Mouse (Mus musculus) stomach, embryonic 14.5 days (tissue): Measurements from ENCODE around the gene Uvrag. TPM values are rescaled to one million over a fixed set of nuclear protein-coding genes. Genes with fewer than 3 reads are reported as not detected.

Experiments
- ATAC-seq: fragments of 200-750 bp; cut with Nextera tagmentation; 2 replicates; pipeline ENCODE4 v1.8.0; 2017; ENCODE audit warnings: low read depth, moderate TSS enrichment; ENCODE audit not compliant: insufficient number of reproducible peaks, insufficient read depth, low FRiP score
- H3K27ac ChIP-seq: fragments of 300-500 bp; sonication (generic); 2 replicates; pipeline ENCODE4 v1.5.1; 2014; ENCODE audit warnings: mild to moderate bottlenecking, low read length, moderate library complexity, mixed read lengths
- H3K27me3 ChIP-seq: fragments of 300-500 bp; sonication (generic); 2 replicates; pipeline ENCODE4 v1.6.1; 2014; ENCODE audit warnings: low read length, control low read depth, mixed read lengths; ENCODE audit not compliant: control insufficient read depth, insufficient read depth
- H3K36me3 ChIP-seq: fragments of 300-500 bp; sonication (generic); 2 replicates; pipeline ENCODE4 v1.6.1; 2014; ENCODE audit warnings: mild to moderate bottlenecking, control low read depth, low read length, moderate library complexity, mixed read lengths; ENCODE audit not compliant: control insufficient read depth, insufficient read depth
- H3K4me1 ChIP-seq: fragments of 300-500 bp; sonication (generic); 2 replicates; pipeline ENCODE4 v1.6.1; 2014; ENCODE audit warnings: low read length, control low read depth, mixed read lengths; ENCODE audit not compliant: control insufficient read depth, insufficient read depth
- H3K4me2 ChIP-seq: fragments of 300-500 bp; sonication (generic); replicated peaks from 2 replicates; pipeline ENCODE4 v1.6.1; 2014; ENCODE audit warnings: low read depth, low read length, control low read depth
- H3K4me3 ChIP-seq: fragments of 300-500 bp; sonication (generic); 2 replicates; pipeline ENCODE4 v1.5.1; 2014; ENCODE audit warnings: low read depth, low read length, control low read depth
- H3K9ac ChIP-seq: fragments of 300-500 bp; sonication (generic); replicated peaks from 2 replicates; pipeline ENCODE4 v1.6.1; 2014; ENCODE audit warnings: low read depth, mild to moderate bottlenecking, control low read depth, low read length, moderate library complexity, mixed read lengths
- H3K9me3 ChIP-seq: fragments of 300-500 bp; sonication (generic); 2 replicates; pipeline ENCODE4 v1.6.1; 2016; ENCODE audit warnings: low read depth, low read length, control low read depth; ENCODE audit not compliant: control insufficient read depth
- WGBS: fragments of 180-500 bp; shearing (Covaris S2); extraction: QIAGEN DNeasy Blood & Tissue Kit; methylation state at CpG from one replicate; pipeline ENCODE4 v1.1.7; 2014; 5-methylcytosine and 5-hydroxymethylcytosine counted together
- polyA plus RNA-seq: library from polyadenylated mRNA; unstranded; fragments of >200 nt; fragmentation: Nextera tagmentation; extraction: Ambion mirVana; gene quantifications from 2 replicates; pipeline ENCODE4 v1.2.1, GENCODE M21; 2014

The Uvrag gene
- polyA plus RNA-seq, 1 experiment from 2014 or later, result 23.9 TPM

- ATAC-seq, result peak; percentile 68
- Histone ChIP-seq H3K27me3 (no peaks in the 10 kb centered on the region), H3K4me2 (no peak overlapping the region), H3K36me3 (no peaks in the 10 kb centered on the region), H3K9ac (no peak overlapping the region), H3K4me1 (peaks cover 66% of the 10 kb centered on the region), H3K9me3 (no peaks in the 10 kb centered on the region; the same call in 1 of the 2 replicates), H3K27ac (peak overlapping the region; percentile 67), H3K4me3 (no peak overlapping the region)
- 39% methylated on average over 4 of the region's 4 CpGs for WGBS
Measured at GRCm38 (mm10) chr7:98899815-98900214, 241.1 kb downstream of the Uvrag start.

DNA sequence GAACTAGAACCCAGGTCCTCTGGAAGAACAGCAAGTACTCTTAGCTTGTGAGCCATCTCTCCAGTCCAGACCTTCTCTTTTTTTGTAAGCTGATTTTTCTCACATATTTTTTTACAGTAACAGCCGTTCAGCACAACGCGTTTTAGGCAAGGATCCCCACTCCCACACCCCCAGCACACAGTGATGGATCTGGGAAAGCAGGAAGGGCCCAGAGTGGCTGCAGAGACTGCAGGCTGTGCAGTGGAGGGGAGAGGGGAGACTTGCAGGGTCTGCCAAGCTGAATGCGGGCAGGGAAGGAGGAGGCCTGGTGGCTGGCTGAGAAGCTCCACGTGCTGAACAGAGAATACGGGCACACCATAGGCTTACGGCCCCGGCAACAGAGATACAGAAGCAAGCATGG is 243.6 kb downstream of the Uvrag start:
- Histone ChIP-seq H3K4me3 (no peak overlapping the region), H3K4me1 (peaks cover 56% of the 10 kb centered on the region), H3K27me3 (no peaks in the 10 kb centered on the region), H3K9ac (no peak overlapping the region), H3K4me2 (no peak overlapping the region), H3K27ac (no peak overlapping the region; the same call in 1 of the 2 replicates), H3K36me3 (no peaks in the 10 kb centered on the region), H3K9me3 (no peaks in the 10 kb centered on the region; the same call in 1 of the 2 replicates)
- no peak for ATAC-seq
- WGBS, result 86% methylated on average over 8 of the region's 8 CpGs

DNA sequence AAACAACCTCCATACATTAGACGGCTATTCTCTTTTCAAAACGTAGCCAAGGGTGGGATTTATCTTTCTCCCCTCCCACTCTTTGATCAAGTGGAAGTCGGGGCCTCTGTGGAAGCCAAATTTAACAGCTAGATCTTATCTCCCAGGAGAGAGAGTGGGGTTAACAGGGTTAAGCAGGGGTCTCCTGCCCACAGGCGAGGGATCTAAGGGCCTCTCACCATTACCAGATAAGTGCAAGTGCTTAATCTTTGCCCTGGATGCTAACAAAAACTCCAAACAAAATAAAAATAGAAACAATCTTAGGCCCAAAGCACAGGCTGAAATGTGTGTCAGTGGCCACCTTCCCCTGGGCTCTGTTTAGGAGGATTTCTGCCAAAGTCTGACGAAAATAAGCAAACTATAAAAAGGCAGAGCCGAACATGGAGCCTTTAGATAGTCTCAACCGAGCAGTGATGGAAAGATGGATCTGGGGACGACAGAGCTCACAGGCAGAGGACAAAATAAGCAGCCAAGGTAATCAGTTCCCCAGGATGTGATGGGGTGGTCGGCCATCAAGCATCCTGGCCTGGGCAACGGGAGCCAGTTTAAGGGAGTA is 245.3 kb downstream of the Uvrag start:
- peaks cover 56% of the 10 kb centered on the region for H3K4me1 ChIP-seq
- WGBS, result 25% methylated on average over 10 of the region's 10 CpGs

GRCm38 (mm10) chr7:98894768-98895167 is 246.2 kb downstream of the Uvrag start:
- Histone ChIP-seq H3K27ac (peak overlapping the region; percentile 46; the same call in 1 of the 2 replicates), H3K9ac (no peak overlapping the region), H3K36me3 (no peaks in the 10 kb centered on the region), H3K27me3 (no peaks in the 10 kb centered on the region), H3K4me2 (no peak overlapping the region), H3K4me1 (peaks cover 49% of the 10 kb centered on the region), H3K9me3 (no peaks in the 10 kb centered on the region), H3K4me3 (no peak overlapping the region)
- no peak for ATAC-seq
- WGBS, result 38% methylated on average over 5 of the region's 5 CpGs

More for the DNA sequence above, 245.3 kb downstream of the Uvrag start:
- Histone ChIP-seq H3K4me3 (no peak overlapping the region), H3K27ac (peak overlapping the region; percentile 75; the same call in 1 of the 2 replicates), H3K4me2 (no peak overlapping the region), H3K9me3 (no peaks in the 10 kb centered on the region), H3K9ac (no peak overlapping the region), H3K27me3 (no peaks in the 10 kb centered on the region), H3K36me3 (no peaks in the 10 kb centered on the region)
- ATAC-seq, result no peak

GRCm38 (mm10) chr7:98894305-98894704 is 246.6 kb downstream of the Uvrag start:
- Histone ChIP-seq H3K4me2 (no peak overlapping the region), H3K9me3 (no peaks in the 10 kb centered on the region), H3K4me1 (peaks cover 49% of the 10 kb centered on the region), H3K36me3 (no peaks in the 10 kb centered on the region), H3K4me3 (no peak overlapping the region), H3K9ac (no peak overlapping the region), H3K27me3 (no peaks in the 10 kb centered on the region), H3K27ac (peak overlapping the region; percentile 29; the same call in 1 of the 2 replicates)
- ATAC-seq, result no peak
- WGBS, result 84% methylated on average over 5 of the region's 5 CpGs

- no peaks in the 10 kb centered on the region for H3K9me3 ChIP-seq
- H3K4me1 ChIP-seq, result peaks cover 39% of the 10 kb centered on the region
- H3K27ac ChIP-seq, result no peak overlapping the region
Measured at GRCm38 (mm10) chr7:98893144-98893543, 247.8 kb downstream of the Uvrag start.

DNA sequence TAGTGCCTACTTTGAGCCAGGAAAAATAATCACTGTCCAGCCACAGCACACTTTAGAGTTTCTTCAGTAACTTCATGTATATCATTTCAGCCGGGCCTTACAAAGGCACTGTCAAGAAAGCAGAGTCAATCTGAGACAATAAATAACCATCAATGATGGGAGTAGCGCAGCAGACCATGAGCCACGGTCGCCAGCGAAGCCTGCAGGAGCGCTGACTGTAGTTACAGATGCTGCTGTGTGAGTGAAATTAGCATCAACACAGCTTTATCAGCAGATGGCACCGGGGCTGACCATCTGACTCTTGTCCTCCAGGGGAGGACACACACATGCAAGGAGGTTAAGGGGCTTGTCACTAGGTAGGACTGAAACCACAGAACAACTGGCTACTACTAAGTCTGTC is 251.7 kb downstream of the Uvrag start:
- Histone ChIP-seq H3K4me3 (no peak overlapping the region), H3K27ac (no peak overlapping the region), H3K27me3 (no peaks in the 10 kb centered on the region), H3K4me2 (no peak overlapping the region), H3K9me3 (no peaks in the 10 kb centered on the region), H3K9ac (no peak overlapping the region), H3K4me1 (peaks cover 4% of the 10 kb centered on the region), H3K36me3 (peaks cover 6% of the 10 kb centered on the region; the same call in 1 of the 2 replicates)
- 64% methylated on average over 7 of the region's 7 CpGs for WGBS
- ATAC-seq, result no peak

More at GRCm38 (mm10) chr7:98893144-98893543, 247.8 kb downstream of the Uvrag start:
- Histone ChIP-seq H3K9ac (no peak overlapping the region), H3K36me3 (no peaks in the 10 kb centered on the region), H3K4me3 (no peak overlapping the region), H3K27me3 (no peaks in the 10 kb centered on the region), H3K4me2 (no peak overlapping the region)
- ATAC-seq, result no peak
- 90% methylated on average over 5 of the region's 5 CpGs for WGBS

- ATAC-seq, result no peak
- Histone ChIP-seq H3K36me3 (peaks cover 6% of the 10 kb centered on the region; the same call in 1 of the 2 replicates), H3K4me2 (no peak overlapping the region), H3K4me3 (no peak overlapping the region), H3K4me1 (peaks cover 3% of the 10 kb centered on the region), H3K9me3 (no peaks in the 10 kb centered on the region), H3K27me3 (no peaks in the 10 kb centered on the region), H3K9ac (no peak overlapping the region), H3K27ac (no peak overlapping the region)
- WGBS, result 63% methylated on average over 5 of the region's 5 CpGs
Measured at GRCm38 (mm10) chr7:98888810-98889209, 252.1 kb downstream of the Uvrag start.
